Mouse (Mus musculus): ENCODE data around the gene Gtf2i. TPM values are rescaled to one million over a fixed set of nuclear protein-coding genes. Genes with fewer than 3 reads are reported as not detected.

The Gtf2i gene
- polyA plus RNA-seq, 2 experiments from 2014 or later = 96.3 to 125 TPM

- ATAC-seq = peak; percentile 10
Observed at GRCm38 (mm10) chr5:134188571-134188970, 126.0 kb downstream of the Gtf2i start.

Other genes with a start within 250 kb of the Gtf2i start
- 1 to 10 TPM; 5.5 to 6.9 TPM for gene Castor2, start 215.0 kb downstream of the Gtf2i start, polyA plus RNA-seq (2017; shearing (Covaris generic))
- gene Rcc1l, start 138.0 kb downstream of the Gtf2i start, polyA plus RNA-seq (2017; shearing (Covaris generic)) = 1 to 10 TPM; 1.7 to 2.6 TPM
- 1 to 10 TPM; 6.4 to 6.7 TPM for gene Gtf2ird2, start 130.7 kb downstream of the Gtf2i start, polyA plus RNA-seq (2017; shearing (Covaris generic))
- gene Ncf1, start 85.1 kb downstream of the Gtf2i start, polyA plus RNA-seq (2017; shearing (Covaris generic)) = 10 to 100 TPM in 1 of 2 experiments, 1 to 10 TPM in 1; 8.8 to 15.8 TPM
- gene Gtf2ird1, start 142.0 kb upstream of the Gtf2i start, polyA plus RNA-seq (2017; shearing (Covaris generic)) = 1 to 10 TPM; 6.0 to 8.0 TPM
- gene Clip2, start 237.7 kb upstream of the Gtf2i start, polyA plus RNA-seq (2017; shearing (Covaris generic)) = under 1 TPM; 0.52 to 0.54 TPM
- under 1 TPM in 1 of 2 experiments, not detected in 1; 0.60 TPM for gene Syna, start 245.4 kb upstream of the Gtf2i start, polyA plus RNA-seq (2017; shearing (Covaris generic))